8 mouse cellular contexts compared by ENCODE assay signal in the genomic region with DNA sequence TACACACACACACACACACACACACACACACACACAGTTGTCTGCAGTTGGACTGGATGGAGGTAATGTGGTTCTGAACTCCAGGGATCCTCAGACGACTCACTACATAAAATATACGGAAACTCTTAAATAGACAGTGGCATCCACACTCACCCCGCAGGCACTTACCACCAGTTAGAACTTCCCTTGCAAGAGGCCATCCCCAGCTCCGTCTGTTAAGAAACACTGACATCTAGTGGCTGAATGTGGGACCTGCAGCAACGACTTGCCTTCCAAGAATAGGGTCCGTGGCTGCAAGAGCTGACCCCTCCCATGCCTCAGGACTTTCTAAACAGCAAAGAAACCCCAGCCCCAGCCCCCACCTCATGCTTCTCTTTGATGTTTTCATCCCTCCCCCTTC. TPM values are rescaled to one million over a fixed set of nuclear protein-coding genes. Genes with fewer than 3 reads are reported as not detected.
DNase-seq lines count a peak whose midpoint lies in the region; ATAC-seq lines count a peak whose summit lies in the region.

No protein-coding gene starts in this region.

- peak; percentile 90 for DNase-seq in NIH3T3 (ENCODE audit: low read depth)
- peak; percentile 79 for DNase-seq in cerebellum, adult 9-11 months
- DNase-seq in frontal cortex, postnatal 10 days (ENCODE audit: low spot score in 2 of 2), result peak; percentile 63 to 85
- DNase-seq in hindbrain, embryonic 11.5 days (ENCODE audit: low spot score), result peak; percentile 97
- peak; percentile 86 for DNase-seq in layer of hippocampus, adult 9-10 months (ENCODE audit: low spot score)
- DNase-seq in lung, postnatal 10 days, result peak; percentile 88
- DNase-seq in retina, embryonic 14.5 days (ENCODE audit: low spot score), result peak; percentile 97
- peak; percentile 79 for DNase-seq in thymus, postnatal 25 days

- H3K9ac ChIP-seq in hindbrain, embryonic 11.5 days (ENCODE audit: low read depth, low read length), result no peak overlapping the region

- ATAC-seq in hindbrain, embryonic 11.5 days (ENCODE audit: low FRiP score), result peak; percentile 52; the same call in 1 of the 2 replicates

- H3K4me2 ChIP-seq in hindbrain, embryonic 11.5 days (replicated peaks; ENCODE audit: low read depth, low read length), result 0 out of 2 replicates have a peak overlapping the region, but pooled peaks have one; percentile 1

- under 1% methylated on average over 6 of the region's 6 CpGs for WGBS in hindbrain, embryonic 11.5 days

- no peaks in the 10 kb centered on the region for H3K36me3 ChIP-seq in hindbrain, embryonic 11.5 days (ENCODE audit: control insufficient read depth, insufficient read depth, low read length)

- peaks cover 9% of the 10 kb centered on the region; the same call in 1 of the 2 replicates for H3K4me1 ChIP-seq in hindbrain, embryonic 11.5 days (replicated peaks; ENCODE audit: control insufficient read depth, insufficient read depth, low read length)

- H3K27me3 ChIP-seq in hindbrain, embryonic 11.5 days (ENCODE audit: control insufficient read depth, insufficient read depth, low read length), result peaks cover 2% of the 10 kb centered on the region; the same call in 1 of the 2 replicates

- no peaks in the 10 kb centered on the region for H3K9me3 ChIP-seq in hindbrain, embryonic 11.5 days (ENCODE audit: control insufficient read depth, low read length)

- no peak overlapping the region for H3K27ac ChIP-seq in hindbrain, embryonic 11.5 days (ENCODE audit: low read depth, low read length)

- no peak overlapping the region for H3K4me3 ChIP-seq in hindbrain, embryonic 11.5 days (ENCODE audit: low read depth, low read length)

RNA-seq across cellular contexts. Expression of gene Rpl38, which starts 32.0 kb away (rescaled TPM):
- 833 and 865 TPM in 2 replicates for polyA plus RNA-seq in hindbrain, embryonic 11.5 days (2014; fragmentation: Nextera tagmentation; extraction: Ambion mirVana)

RNA-seq across cellular contexts. Expression of gene Ttyh2, which starts 38.9 kb away (rescaled TPM):
- polyA plus RNA-seq in hindbrain, embryonic 11.5 days (2014; fragmentation: Nextera tagmentation; extraction: Ambion mirVana), result 15.3 and 16.0 TPM in 2 replicates
